Mouse (Mus musculus) heart, postnatal 0 days (tissue): ENCODE data around the gene Mef2a. TPM values are rescaled to one million over a fixed set of nuclear protein-coding genes. Genes with fewer than 3 reads are reported as not detected.

Experiments
- ATAC-seq: fragments of 200-750 bp; cut with Nextera tagmentation; 2 replicates; pipeline ENCODE4 v1.8.0; 2017; ENCODE audit warnings: low read depth, moderate number of reproducible peaks, moderate library complexity; ENCODE audit not compliant: insufficient read depth
- DNase-seq: peaks from one replicate; pipeline ENCODE4 v3.0.0-alpha.2; 2016; ENCODE audit warnings: low spot score
- H3K27ac ChIP-seq: fragments of 300-500 bp; sonication (generic); 2 replicates; pipeline ENCODE4 v1.5.1; 2014; ENCODE audit warnings: low read depth, mild to moderate bottlenecking
- H3K27me3 ChIP-seq: fragments of 300-500 bp; sonication (generic); 2 replicates; pipeline ENCODE4 v1.6.1; 2014; ENCODE audit warnings: low read length, mixed read lengths; ENCODE audit not compliant: control insufficient read depth, insufficient read depth
- H3K36me3 ChIP-seq: fragments of 300-500 bp; sonication (generic); replicated peaks from 2 replicates; pipeline ENCODE4 v1.6.1; 2014; ENCODE audit warnings: low read length, mixed read lengths; ENCODE audit not compliant: control insufficient read depth, insufficient read depth
- H3K4me1 ChIP-seq: fragments of 300-500 bp; sonication (generic); 2 replicates; pipeline ENCODE4 v1.6.1; 2014; ENCODE audit warnings: antibody characterized with exemption; ENCODE audit not compliant: control insufficient read depth, insufficient read depth
- H3K4me2 ChIP-seq: fragments of 300-500 bp; sonication (generic); 2 replicates; pipeline ENCODE4 v1.6.1; 2014; ENCODE audit warnings: low read depth, mild to moderate bottlenecking, low read length, moderate library complexity
- H3K4me3 ChIP-seq: fragments of 300-500 bp; sonication (generic); 2 replicates; pipeline ENCODE4 v1.5.1; 2014; ENCODE audit warnings: low read depth, low read length
- H3K9ac ChIP-seq: fragments of 300-500 bp; sonication (generic); replicated peaks from 2 replicates; pipeline ENCODE4 v1.6.1; 2014; ENCODE audit warnings: low read depth, low read length, mixed read lengths
- H3K9me3 ChIP-seq: fragments of 300-500 bp; sonication (generic); replicated peaks from 2 replicates; pipeline ENCODE4 v1.6.1; 2016; ENCODE audit warnings: low read length; ENCODE audit not compliant: control insufficient read depth
- CTCF ChIP-seq: IDR thresholded peaks from 2 replicates; pipeline ENCODE4 v1.5.1; 2016; ENCODE audit warnings: antibody characterized with exemption, control low read depth, low read depth
- EP300 ChIP-seq: IDR thresholded peaks from 2 replicates; pipeline ENCODE4 v1.6.1; 2016; ENCODE audit warnings: antibody characterized with exemption, low read depth
- WGBS: fragments of 180-500 bp; shearing (Covaris S2); extraction: QIAGEN DNeasy Blood & Tissue Kit; methylation state at CpG from one replicate; pipeline ENCODE4 v1.1.7; 2014; 5-methylcytosine and 5-hydroxymethylcytosine counted together
- polyA plus RNA-seq: library from polyadenylated mRNA; unstranded; fragments of >200 nt; fragmentation: Nextera tagmentation; extraction: Ambion mirVana; gene quantifications from 2 replicates; pipeline ENCODE4 v1.2.1, GENCODE M21; 2015
- total RNA-seq: library from RNA; depleted of rRNA; stranded (reverse); fragments of >200 nt; gene quantifications from 2 replicates; pipeline ENCODE4 v1.2.3, GENCODE M21; 2014; ENCODE audit warnings: low replicate concordance

The Mef2a gene
- total and polyA plus RNA-seq, 2 experiments from 2014 or later, result 112 to 165 TPM

DNA sequence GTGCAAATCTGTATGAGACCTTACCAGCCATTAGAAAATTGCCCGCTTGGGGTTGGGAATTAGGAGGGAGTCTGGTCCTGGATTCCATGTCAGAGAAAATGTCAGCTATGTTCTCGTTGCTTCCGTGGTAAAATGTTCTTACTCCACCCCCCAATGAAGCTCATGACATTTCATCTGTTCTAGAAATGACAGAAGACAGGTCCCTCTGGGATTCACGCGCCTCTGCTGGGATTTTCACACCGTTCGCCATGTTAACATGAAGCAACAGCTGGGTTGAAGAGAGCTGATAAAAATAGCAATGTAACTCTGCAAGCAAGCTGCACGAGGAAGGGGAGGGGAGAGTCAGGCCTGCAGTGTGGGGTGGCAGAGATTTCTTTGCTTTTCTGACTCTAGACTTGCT, 42.1 kb upstream of the Mef2a start:
- Histone ChIP-seq H3K9me3 (no peaks in the 10 kb centered on the region), H3K4me3 (no peak overlapping the region), H3K27me3 (no peaks in the 10 kb centered on the region), H3K9ac (no peak overlapping the region; the same call in 1 of the 2 replicates), H3K27ac (peak overlapping the region; percentile 81), H3K36me3 (no peaks in the 10 kb centered on the region), H3K4me2 (peak overlapping the region; percentile 15; the same call in 1 of the 2 replicates), H3K4me1 (peaks cover 7% of the 10 kb centered on the region; the same call in 1 of the 2 replicates)
- ATAC-seq (peak; percentile 83), DNase-seq (peak; percentile 80)
- 19% methylated on average over 8 of the region's 8 CpGs for WGBS
- no peak for TF ChIP-seq CTCF
- TF ChIP-seq EP300, result peak; percentile 70; the same call in 1 of the 2 replicates

DNA sequence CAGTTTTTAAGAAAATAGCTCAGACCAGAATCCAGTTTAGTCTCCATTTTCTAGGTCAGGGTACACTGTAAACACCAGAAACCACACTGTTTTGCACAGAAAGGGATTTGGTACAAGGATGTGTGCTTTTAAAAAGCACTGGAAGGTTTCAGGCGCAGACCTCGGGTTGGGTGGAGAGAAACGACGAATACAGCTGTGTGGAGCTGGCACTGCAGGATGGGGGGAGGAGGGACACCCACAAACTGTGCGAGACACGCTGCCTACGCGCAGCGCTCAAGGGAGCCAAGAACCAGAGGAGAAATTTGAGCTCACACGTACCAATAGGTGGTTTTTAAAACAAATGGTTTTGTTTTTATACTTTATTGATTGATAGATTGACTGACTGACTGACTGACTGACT, 40.0 kb upstream of the Mef2a start:
- H3K4me3 ChIP-seq, result no peak overlapping the region
- TF ChIP-seq EP300, result no peak
- TF ChIP-seq CTCF, result no peak
- no peak for DNase-seq
- H3K9me3 ChIP-seq, result no peaks in the 10 kb centered on the region
- ATAC-seq, result no peak
- no peak overlapping the region for H3K9ac ChIP-seq
- no peaks in the 10 kb centered on the region for H3K27me3 ChIP-seq
- WGBS, result 83% methylated on average over 10 of the region's 10 CpGs
- H3K36me3 ChIP-seq, result no peaks in the 10 kb centered on the region
- no peak overlapping the region for H3K4me2 ChIP-seq
- H3K4me1 ChIP-seq, result peaks cover 7% of the 10 kb centered on the region; the same call in 1 of the 2 replicates
- H3K27ac ChIP-seq, result no peak overlapping the region

DNA sequence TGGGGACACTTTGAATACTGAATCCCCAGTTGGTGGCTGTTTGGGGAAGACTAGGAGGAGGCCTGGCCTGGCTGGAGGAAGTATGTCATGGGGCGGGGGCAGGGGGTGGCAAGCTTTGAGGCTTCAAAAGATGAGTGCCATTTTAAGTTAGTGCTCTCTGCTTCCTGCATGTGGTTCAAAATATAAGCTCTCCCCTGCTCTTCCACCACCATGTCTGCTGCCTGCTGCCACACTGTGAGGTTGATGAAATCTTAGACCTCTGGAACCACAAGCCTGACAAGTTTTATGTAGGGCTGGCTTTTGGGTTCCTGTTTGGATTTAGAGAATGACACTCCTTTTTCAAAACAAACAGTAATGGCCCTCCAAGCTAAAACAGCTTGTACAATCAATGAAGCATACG, 34.4 kb upstream of the Mef2a start:
- TF ChIP-seq EP300, result no peak
- no peak for TF ChIP-seq CTCF
- WGBS, result 92% methylated on average over 2 of the region's 2 CpGs
- no peak for DNase-seq

DNA sequence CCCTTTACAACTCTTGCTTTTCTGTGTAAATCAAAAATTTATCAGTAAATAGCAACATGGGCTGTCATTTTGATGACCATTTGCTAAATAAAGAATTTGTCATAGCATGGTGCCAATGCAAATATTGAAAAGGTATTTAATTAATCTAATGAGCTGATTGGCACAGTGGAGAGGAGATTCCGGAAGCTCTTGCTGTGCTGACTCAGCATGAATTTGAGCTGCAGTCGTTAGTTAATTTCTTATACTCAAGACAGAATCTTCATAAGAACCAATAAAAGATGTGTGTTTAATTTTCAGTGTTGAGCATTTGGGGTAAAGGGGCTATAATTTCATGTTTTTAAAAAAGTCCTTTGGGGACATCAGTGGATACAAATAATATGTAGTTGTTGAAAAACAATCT, 31.5 kb upstream of the Mef2a start:
- DNase-seq, result no peak
- 85% methylated on average over 2 of the region's 2 CpGs for WGBS
- Histone ChIP-seq H3K4me1 (peaks cover 11% of the 10 kb centered on the region), H3K27me3 (no peaks in the 10 kb centered on the region), H3K9me3 (0 out of 2 replicates have a peak, but pooled peaks cover 3% of the 10 kb centered on the region), H3K27ac (no peak overlapping the region), H3K4me3 (no peak overlapping the region), H3K36me3 (no peaks in the 10 kb centered on the region), H3K4me2 (no peak overlapping the region), H3K9ac (no peak overlapping the region)
- ATAC-seq, result no peak
- TF ChIP-seq EP300 (no peak), CTCF (no peak)

More for the DNA sequence above, 34.4 kb upstream of the Mef2a start:
- no peaks in the 10 kb centered on the region for H3K36me3 ChIP-seq
- H3K4me2 ChIP-seq, result no peak overlapping the region
- ATAC-seq, result no peak
- H3K27ac ChIP-seq, result no peak overlapping the region
- no peaks in the 10 kb centered on the region for H3K27me3 ChIP-seq
- no peak overlapping the region for H3K4me3 ChIP-seq
- H3K9me3 ChIP-seq, result 0 out of 2 replicates have a peak, but pooled peaks cover 3% of the 10 kb centered on the region
- no peak overlapping the region for H3K9ac ChIP-seq
- H3K4me1 ChIP-seq, result 0 out of 2 replicates have a peak, but pooled peaks cover 2% of the 10 kb centered on the region

DNA sequence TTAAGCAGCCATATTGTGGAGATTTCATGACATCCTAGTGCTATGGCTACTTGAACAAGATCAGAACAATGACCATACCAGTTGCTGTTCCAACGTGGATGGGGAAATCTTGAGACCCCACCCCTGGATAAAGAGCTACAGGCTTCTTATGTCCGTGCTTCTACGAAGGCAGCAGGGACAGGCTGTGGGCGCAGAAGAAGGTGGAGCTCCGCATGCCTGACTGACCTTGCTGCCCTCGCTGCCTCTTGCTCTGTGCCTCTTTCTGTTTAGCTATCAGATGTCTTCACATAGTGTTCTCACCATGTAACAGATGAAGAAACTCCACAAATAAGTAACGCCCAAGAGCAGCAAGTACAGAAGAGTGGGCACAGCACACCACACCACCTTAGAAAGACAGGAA, 29.7 kb upstream of the Mef2a start:
- TF ChIP-seq CTCF (no peak), EP300 (no peak)
- no peak overlapping the region for H3K9ac ChIP-seq
- peaks cover 11% of the 10 kb centered on the region for H3K4me1 ChIP-seq
- H3K36me3 ChIP-seq, result no peaks in the 10 kb centered on the region
- ATAC-seq (no peak), DNase-seq (no peak)
- no peaks in the 10 kb centered on the region for H3K27me3 ChIP-seq
- 82% methylated on average over 7 of the region's 7 CpGs for whole genome bisulfite sequencing
- no peak overlapping the region for H3K4me2 ChIP-seq
- H3K4me3 ChIP-seq, result no peak overlapping the region
- 0 out of 2 replicates have a peak, but pooled peaks cover 3% of the 10 kb centered on the region for H3K9me3 ChIP-seq
- no peak overlapping the region for H3K27ac ChIP-seq

DNA sequence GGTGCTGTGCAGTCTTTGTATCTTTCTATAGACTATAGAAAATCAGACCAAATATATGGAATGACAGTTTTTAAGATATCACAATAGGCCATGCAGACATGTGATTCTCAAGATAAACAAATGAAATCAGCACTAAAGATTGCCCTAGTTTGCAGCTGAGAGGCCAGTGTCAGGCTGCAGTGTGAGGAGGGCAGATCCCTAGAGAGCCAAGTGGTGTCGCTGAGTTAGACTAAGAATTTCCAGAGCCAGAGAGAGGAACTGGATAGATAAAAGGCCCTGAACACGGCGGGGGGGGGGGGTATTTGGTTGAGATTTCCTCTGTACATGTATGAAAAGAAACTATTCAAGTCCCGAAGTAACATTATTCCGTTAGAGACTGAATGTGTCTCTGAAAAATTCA, 28.7 kb upstream of the Mef2a start:
- Histone ChIP-seq H3K9me3 (0 out of 2 replicates have a peak, but pooled peaks cover 3% of the 10 kb centered on the region), H3K4me2 (no peak overlapping the region), H3K9ac (no peak overlapping the region), H3K27me3 (no peaks in the 10 kb centered on the region), H3K4me3 (no peak overlapping the region), H3K36me3 (no peaks in the 10 kb centered on the region), H3K27ac (no peak overlapping the region), H3K4me1 (peaks cover 11% of the 10 kb centered on the region)
- no peak for ATAC-seq
- TF ChIP-seq CTCF (no peak), EP300 (no peak)
- WGBS, result 43% methylated on average over 5 of the region's 5 CpGs
- DNase-seq, result no peak
